Mouse (Mus musculus): ENCODE measurements around the gene Clps. TPM values are rescaled to one million over a fixed set of nuclear protein-coding genes. Genes with fewer than 3 reads are reported as not detected.

Clps gene
- total RNA-seq, 1 experiment: 2.9 TPM

DNA sequence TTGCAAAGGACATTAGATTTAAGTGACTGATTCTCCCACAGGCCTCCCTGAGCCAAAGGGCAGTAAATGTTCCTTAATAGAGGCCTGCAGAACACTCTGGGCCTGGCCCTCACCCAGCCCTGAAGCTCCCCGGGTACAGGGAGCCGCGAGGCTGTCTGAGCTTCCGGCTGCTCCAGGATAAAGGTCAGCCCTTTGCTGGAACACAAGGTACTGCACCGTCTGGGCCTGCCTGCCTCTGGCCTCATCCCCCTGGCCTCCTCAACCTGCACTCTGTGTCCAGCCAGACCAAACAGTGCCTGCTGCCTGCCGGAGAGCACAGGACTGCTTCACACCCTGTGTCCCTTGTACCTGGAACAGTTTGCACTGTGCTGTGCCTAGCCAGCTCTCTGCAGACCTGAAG, 47.9 kb downstream of the Clps start:
- Histone ChIP-seq H3K4me3 (ENCODE audit: insufficient read depth in 1 of 2, low read depth in 1 of 2, low read length in 2 of 2, poor library complexity in 1 of 2, severe bottlenecking in 1 of 2) (no peak overlapping the region), H3K27ac (ENCODE audit: insufficient read depth, low read depth, low read length, poor library complexity, severe bottlenecking) (no peak overlapping the region), H3K36me3 (ENCODE audit: control insufficient read depth, insufficient read depth, low read length, poor library complexity, severe bottlenecking) (no peaks in the 10 kb centered on the region), H3K4me1 (ENCODE audit: control insufficient read depth in 2 of 2, insufficient read depth in 2 of 2, low read length in 2 of 2, poor library complexity in 1 of 2) (peaks cover 5 to 28% of the 10 kb centered on the region in 2 experiments; a peak in 3 of 4 replicates), H3K9me3 (ENCODE audit: control insufficient read depth, insufficient read depth, low read depth, low read length) (no peaks in the 10 kb centered on the region), H3K9ac (ENCODE audit: insufficient read depth, low read depth, low read length, poor library complexity, severe bottlenecking) (no peak overlapping the region)
- no peak for DNase-seq (ENCODE audit: low read depth, low spot score)
- in situ Hi-C loops (cut with MboI; ENCODE audit: low sequenced_read_pairs in 2 of 2, unreplicated experiment in 2 of 2): no loop called here
- TF ChIP-seq HCFC1 (IDR thresholded peaks at IDR 0.05; ENCODE audit: borderline replicate concordance, insufficient read depth, low read length): no peak
- TF ChIP-seq ZNF384 (IDR thresholded peaks at IDR 0.05; ENCODE audit: low read depth, low read length): no peak
- TF ChIP-seq CHD2 (IDR thresholded peaks at IDR 0.05; ENCODE audit: low read depth, low read length): no peak
- TF ChIP-seq MAFK (IDR thresholded peaks at IDR 0.05; ENCODE audit: insufficient read depth, low read depth, low read length): no peak
- TF ChIP-seq ZC3H11A (IDR thresholded peaks at IDR 0.05; ENCODE audit: borderline replicate concordance, low read depth, low read length): no peak

DNA sequence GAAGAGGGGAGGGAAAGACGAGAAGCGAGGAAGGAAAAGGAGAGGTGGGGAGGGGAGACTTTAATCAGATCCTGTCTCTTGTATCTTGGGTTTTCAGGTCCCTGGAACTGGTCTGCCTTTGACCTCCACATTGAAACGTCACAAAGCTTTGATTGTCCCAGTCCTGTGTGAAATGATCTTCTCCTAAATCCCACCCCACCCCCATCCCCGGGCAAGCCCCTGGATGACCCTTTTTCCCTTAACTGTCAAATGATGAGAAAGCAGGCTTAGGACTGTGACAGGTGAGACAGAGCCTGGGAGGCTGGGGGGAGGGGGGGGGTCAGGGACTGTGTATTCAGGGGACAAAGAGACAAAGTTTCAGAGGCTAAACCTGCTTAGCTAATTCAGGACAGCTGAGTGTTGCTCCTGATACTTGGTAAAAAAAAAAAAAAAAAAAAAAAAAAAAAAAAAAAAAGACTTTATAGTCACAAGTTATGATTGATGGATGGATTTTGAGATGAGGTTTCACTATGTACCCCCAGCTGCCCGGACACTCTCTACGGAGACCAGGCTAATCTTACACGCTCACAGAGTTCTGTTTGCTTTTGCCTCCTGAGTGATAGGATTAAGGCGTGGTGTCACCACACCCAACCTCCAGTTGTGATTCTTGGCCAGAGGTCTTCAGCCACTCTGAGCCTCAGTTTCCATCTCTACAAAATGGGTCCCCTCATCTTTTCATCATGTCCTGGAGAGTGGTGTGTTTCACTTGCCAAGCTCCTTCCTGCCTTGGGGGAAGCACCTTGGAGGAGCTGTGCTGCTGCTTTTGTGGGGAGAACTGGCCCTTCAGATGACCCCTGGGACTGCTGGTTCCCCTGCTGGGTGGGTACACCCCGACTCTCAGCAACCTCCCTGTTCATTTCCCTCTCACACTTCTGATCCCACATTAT, 48.7 kb downstream of the Clps start:
- DNase-seq (ENCODE audit: low read depth, low spot score): no peak
- H3K27ac ChIP-seq (ENCODE audit: insufficient read depth, low read depth, low read length, poor library complexity, severe bottlenecking): no peak overlapping the region
- TF ChIP-seq MAFK (IDR thresholded peaks at IDR 0.05; ENCODE audit: insufficient read depth, low read depth, low read length): no peak
- no peak for TF ChIP-seq CHD2 (IDR thresholded peaks at IDR 0.05; ENCODE audit: low read depth, low read length)
- no peak for TF ChIP-seq HCFC1 (IDR thresholded peaks at IDR 0.05; ENCODE audit: borderline replicate concordance, insufficient read depth, low read length)
- TF ChIP-seq ZNF384 (IDR thresholded peaks at IDR 0.05; ENCODE audit: low read depth, low read length): peak; percentile 76
- H3K9ac ChIP-seq (ENCODE audit: insufficient read depth, low read depth, low read length, poor library complexity, severe bottlenecking): no peak overlapping the region
- no peak overlapping the region for H3K4me3 ChIP-seq (ENCODE audit: insufficient read depth in 1 of 2, low read depth in 1 of 2, low read length in 2 of 2, poor library complexity in 1 of 2, severe bottlenecking in 1 of 2)
- in situ Hi-C loops (cut with MboI; ENCODE audit: low sequenced_read_pairs in 2 of 2, unreplicated experiment in 2 of 2): no loop called here
- H3K9me3 ChIP-seq (ENCODE audit: control insufficient read depth, insufficient read depth, low read depth, low read length): no peaks in the 10 kb centered on the region
- H3K4me1 ChIP-seq (ENCODE audit: control insufficient read depth in 2 of 2, insufficient read depth in 2 of 2, low read length in 2 of 2, poor library complexity in 1 of 2): peaks cover 6 to 30% of the 10 kb centered on the region in 2 experiments; a peak in 3 of 4 replicates
- H3K36me3 ChIP-seq (ENCODE audit: control insufficient read depth, insufficient read depth, low read length, poor library complexity, severe bottlenecking): no peaks in the 10 kb centered on the region

DNA sequence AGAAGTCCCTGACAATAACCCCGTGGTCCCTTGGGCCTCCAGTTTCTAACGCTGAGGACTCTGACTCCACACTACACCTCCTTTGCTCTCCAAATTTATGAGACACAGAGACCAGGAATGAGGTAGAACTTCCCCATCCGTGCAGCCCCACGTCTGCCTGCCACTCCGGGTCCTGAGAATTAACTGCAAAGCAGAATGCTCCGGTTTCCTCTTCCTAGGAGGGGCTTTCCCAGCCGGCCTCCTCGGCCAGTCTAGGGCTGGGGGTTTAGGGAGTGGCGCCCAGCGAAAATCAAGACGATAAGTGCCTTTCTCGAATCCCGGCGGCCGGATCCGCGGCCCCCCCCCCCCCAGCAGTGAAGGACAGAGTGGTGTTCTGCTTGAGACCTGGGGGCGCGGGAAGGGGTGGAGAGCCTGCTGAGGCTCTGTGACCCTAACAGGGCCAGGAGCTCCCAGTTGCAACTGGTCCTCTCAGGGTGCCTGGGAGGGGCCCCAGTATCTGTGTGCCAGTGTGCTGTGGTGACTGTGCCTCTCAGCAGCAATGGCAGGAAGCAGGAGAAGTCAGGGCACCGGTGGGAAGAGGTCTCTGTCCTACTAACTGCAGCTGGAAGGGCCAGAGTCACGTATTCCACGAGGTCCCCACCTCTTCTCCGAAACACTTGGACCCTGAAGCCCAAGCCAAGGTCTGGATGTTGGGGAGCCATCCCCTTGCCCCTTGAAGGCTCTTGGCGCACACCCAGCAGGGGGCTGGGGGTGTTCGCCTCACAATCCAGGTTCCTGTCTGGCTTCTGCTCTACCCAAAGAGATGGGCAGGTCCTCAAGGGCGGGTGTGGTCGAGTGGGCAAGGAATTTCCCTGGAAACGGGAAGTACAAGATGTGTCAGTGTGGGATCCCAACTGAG, 49.9 kb downstream of the Clps start:
- Histone ChIP-seq H3K36me3 (ENCODE audit: control insufficient read depth, insufficient read depth, low read length, poor library complexity, severe bottlenecking) (no peaks in the 10 kb centered on the region), H3K9ac (ENCODE audit: insufficient read depth, low read depth, low read length, poor library complexity, severe bottlenecking) (no peak overlapping the region; the same call in 1 of the 2 replicates), H3K9me3 (ENCODE audit: control insufficient read depth, insufficient read depth, low read depth, low read length) (no peaks in the 10 kb centered on the region), H3K4me1 (ENCODE audit: control insufficient read depth in 2 of 2, insufficient read depth in 2 of 2, low read length in 2 of 2, poor library complexity in 1 of 2) (peaks cover 4 to 33% of the 10 kb centered on the region in 2 experiments; a peak in 3 of 4 replicates), H3K27ac (ENCODE audit: insufficient read depth, low read depth, low read length, poor library complexity, severe bottlenecking) (no peak overlapping the region), H3K4me3 (ENCODE audit: insufficient read depth in 1 of 2, low read depth in 1 of 2, low read length in 2 of 2, poor library complexity in 1 of 2, severe bottlenecking in 1 of 2) (peak overlapping the region; percentile 6 to 19; a peak in 2 of 4 replicates)
- in situ Hi-C loops (cut with MboI; ENCODE audit: low sequenced_read_pairs in 2 of 2, unreplicated experiment in 2 of 2): no loop called here
- no peak for TF ChIP-seq ZC3H11A (IDR thresholded peaks at IDR 0.05; ENCODE audit: borderline replicate concordance, low read depth, low read length)
- DNase-seq (ENCODE audit: low read depth, low spot score): no peak

Other genes starting within 250 kb of the Clps start
- gene Fance, start 247.2 kb downstream of the Clps start, total RNA-seq (2012; rRNA removed): 25.9 and 39.8 TPM in 2 replicates
- 2,234 and 2,688 TPM in 2 replicates for gene Rpl10a, start 232.3 kb downstream of the Clps start, total RNA-seq (2012; rRNA removed)
- gene Tead3, start 209.9 kb downstream of the Clps start, total RNA-seq (2012; rRNA removed): 8.0 and 9.0 TPM in 2 replicates
- 3.7 and 4.1 TPM in 2 replicates for gene Tulp1, start 195.5 kb downstream of the Clps start, total RNA-seq (2012; rRNA removed)
- gene Fkbp5, start 43.2 kb downstream of the Clps start, total RNA-seq (2012; rRNA removed): 43.6 and 45.7 TPM in 2 replicates
- gene Armc12, start 30.0 kb downstream of the Clps start, total RNA-seq (2012; rRNA removed): not detected in 2 replicates
- gene Clpsl2, start 11.4 kb downstream of the Clps start, total RNA-seq (2012; rRNA removed): not detected in 2 replicates
- gene Lhfpl5, start 14.9 kb upstream of the Clps start, total RNA-seq (2012; rRNA removed): 0.76 and 1.7 TPM in 2 replicates
- gene Srpk1, start 61.9 kb upstream of the Clps start, total RNA-seq (2012; rRNA removed): 103 and 115 TPM in 2 replicates
- 0.69 and 1.1 TPM in 2 replicates for gene Slc26a8, start 129.5 kb upstream of the Clps start, total RNA-seq (2012; rRNA removed)
- 65.9 and 77.3 TPM in 2 replicates for gene Mapk14, start 130.6 kb upstream of the Clps start, total RNA-seq (2012; rRNA removed)
- gene AC170998.1, start 165.3 kb upstream of the Clps start, total RNA-seq (2012; rRNA removed): 2.5 and 4.1 TPM in 2 replicates
- 7.1 and 14.6 TPM in 2 replicates for gene Mapk13, start 208.5 kb upstream of the Clps start, total RNA-seq (2012; rRNA removed)
- 20.5 and 24.5 TPM in 2 replicates for gene Brpf3, start 240.3 kb upstream of the Clps start, total RNA-seq (2012; rRNA removed)